Mouse (Mus musculus) stomach, embryonic 16.5 days (tissue): ENCODE measurements around the gene Necab2. TPM values are rescaled to one million over a fixed set of nuclear protein-coding genes. Genes with fewer than 3 reads are reported as not detected.

Experiments used
- ATAC-seq: fragments of 200-750 bp; cut with Nextera tagmentation; 2 replicates; pipeline ENCODE4 v1.8.0; 2017; ENCODE audit warnings: moderate number of reproducible peaks, moderate TSS enrichment; ENCODE audit not compliant: insufficient read depth, low FRiP score
- H3K27ac ChIP-seq: fragments of 300-500 bp; sonication (generic); 2 replicates; pipeline ENCODE4 v1.5.1; 2014; ENCODE audit warnings: low read length
- H3K27me3 ChIP-seq: fragments of 300-500 bp; sonication (generic); 2 replicates; pipeline ENCODE4 v1.6.1; 2014; ENCODE audit warnings: low read length, control low read depth, mixed read lengths; ENCODE audit not compliant: control insufficient read depth, insufficient read depth
- H3K36me3 ChIP-seq: fragments of 300-500 bp; sonication (generic); 2 replicates; pipeline ENCODE4 v1.6.1; 2014; ENCODE audit warnings: low read length; ENCODE audit not compliant: control insufficient read depth, insufficient read depth
- H3K4me1 ChIP-seq: fragments of 300-500 bp; sonication (generic); 2 replicates; pipeline ENCODE4 v1.6.1; 2014; ENCODE audit warnings: low read length, control low read depth, mixed read lengths; ENCODE audit not compliant: control insufficient read depth, insufficient read depth
- H3K4me2 ChIP-seq: fragments of 300-500 bp; sonication (generic); 2 replicates; pipeline ENCODE4 v1.6.1; 2014; ENCODE audit warnings: low read depth, low read length, mixed read lengths
- H3K4me3 ChIP-seq: fragments of 300-500 bp; sonication (generic); replicated peaks from 2 replicates; pipeline ENCODE4 v1.5.1; 2014; ENCODE audit warnings: mild to moderate bottlenecking, low read length
- H3K9ac ChIP-seq: fragments of 300-500 bp; sonication (generic); 2 replicates; pipeline ENCODE4 v1.6.1; 2014; ENCODE audit warnings: low read length
- H3K9me3 ChIP-seq: fragments of 300-500 bp; sonication (generic); replicated peaks from 2 replicates; pipeline ENCODE4 v1.6.1; 2016; ENCODE audit warnings: low read length, control low read depth; ENCODE audit not compliant: control insufficient read depth
- WGBS: fragments of 180-500 bp; shearing (Covaris S2); extraction: QIAGEN DNeasy Blood & Tissue Kit; methylation state at CpG from one replicate; pipeline ENCODE4 v1.1.7; 2014; 5-methylcytosine and 5-hydroxymethylcytosine counted together
- polyA plus RNA-seq: library from polyadenylated mRNA; unstranded; fragments of >200 nt; fragmentation: Nextera tagmentation; extraction: Ambion mirVana; gene quantifications from 2 replicates; pipeline ENCODE4 v1.2.1, GENCODE M21; 2015

The Necab2 gene
- polyA plus RNA-seq, 1 experiment from 2014 or later: 1.5 TPM

- H3K27ac ChIP-seq: no peak overlapping the region
- H3K36me3 ChIP-seq: peaks cover 22% of the 10 kb centered on the region
- 83% methylated on average over 9 of the region's 9 CpGs for WGBS
These were observed 64.0 kb downstream of the Necab2 start for GRCm38 (mm10) chr8:119510471-119510870.

GRCm38 (mm10) chr8:119511722-119512121 lies 65.2 kb downstream of the Necab2 start:
- Histone ChIP-seq H3K27me3 (no peaks in the 10 kb centered on the region), H3K36me3 (peaks cover 18% of the 10 kb centered on the region), H3K9ac (no peak overlapping the region), H3K27ac (no peak overlapping the region), H3K4me3 (no peak overlapping the region), H3K4me2 (no peak overlapping the region), H3K4me1 (no peaks in the 10 kb centered on the region), H3K9me3 (no peaks in the 10 kb centered on the region)
- no peak for ATAC-seq
- 94% methylated on average over 7 of the region's 7 CpGs for WGBS

More at GRCm38 (mm10) chr8:119510471-119510870, 64.0 kb downstream of the Necab2 start:
- Histone ChIP-seq H3K9ac (no peak overlapping the region), H3K4me1 (no peaks in the 10 kb centered on the region), H3K4me3 (no peak overlapping the region), H3K4me2 (no peak overlapping the region), H3K27me3 (no peaks in the 10 kb centered on the region), H3K9me3 (no peaks in the 10 kb centered on the region)
- no peak for ATAC-seq

- Histone ChIP-seq H3K27me3 (no peaks in the 10 kb centered on the region), H3K4me2 (no peak overlapping the region), H3K4me1 (no peaks in the 10 kb centered on the region), H3K36me3 (peaks cover 21% of the 10 kb centered on the region), H3K27ac (no peak overlapping the region), H3K9ac (no peak overlapping the region), H3K4me3 (no peak overlapping the region), H3K9me3 (no peaks in the 10 kb centered on the region)
- ATAC-seq: no peak
- 84% methylated on average over 4 of the region's 4 CpGs for WGBS
These were observed 66.9 kb downstream of the Necab2 start for GRCm38 (mm10) chr8:119513405-119513804.

GRCm38 (mm10) chr8:119514940-119515339 lies 68.4 kb downstream of the Necab2 start:
- no peak for ATAC-seq
- WGBS: 89% methylated on average over 3 of the region's 3 CpGs
- no peak overlapping the region for H3K27ac ChIP-seq
- H3K9ac ChIP-seq: no peak overlapping the region
- H3K27me3 ChIP-seq: no peaks in the 10 kb centered on the region
- no peak overlapping the region for H3K4me3 ChIP-seq
- H3K36me3 ChIP-seq: peaks cover 19% of the 10 kb centered on the region
- no peaks in the 10 kb centered on the region for H3K4me1 ChIP-seq
- H3K4me2 ChIP-seq: no peak overlapping the region
- no peaks in the 10 kb centered on the region for H3K9me3 ChIP-seq

- Histone ChIP-seq H3K4me2 (no peak overlapping the region), H3K36me3 (peaks cover 22% of the 10 kb centered on the region)
- 78% methylated on average over 3 of the region's 3 CpGs for WGBS
These were observed 69.2 kb downstream of the Necab2 start for GRCm38 (mm10) chr8:119515767-119516166.

GRCm38 (mm10) chr8:119516674-119517073 lies 70.2 kb downstream of the Necab2 start:
- Histone ChIP-seq H3K9ac (no peak overlapping the region), H3K4me3 (no peak overlapping the region), H3K36me3 (peaks cover 22% of the 10 kb centered on the region), H3K27ac (no peak overlapping the region), H3K27me3 (no peaks in the 10 kb centered on the region), H3K4me2 (no peak overlapping the region), H3K4me1 (no peaks in the 10 kb centered on the region), H3K9me3 (no peaks in the 10 kb centered on the region)
- no peak for ATAC-seq
- WGBS: 63% methylated on average over 5 of the region's 5 CpGs

More at GRCm38 (mm10) chr8:119515767-119516166, 69.2 kb downstream of the Necab2 start:
- Histone ChIP-seq H3K9me3 (no peaks in the 10 kb centered on the region), H3K27ac (no peak overlapping the region), H3K27me3 (no peaks in the 10 kb centered on the region), H3K4me1 (no peaks in the 10 kb centered on the region), H3K4me3 (no peak overlapping the region), H3K9ac (no peak overlapping the region)
- no peak for ATAC-seq

- H3K9me3 ChIP-seq: no peaks in the 10 kb centered on the region
- H3K27me3 ChIP-seq: no peaks in the 10 kb centered on the region
- H3K4me3 ChIP-seq: no peak overlapping the region
- no peak for ATAC-seq
- no peaks in the 10 kb centered on the region for H3K4me1 ChIP-seq
- H3K4me2 ChIP-seq: no peak overlapping the region
- H3K36me3 ChIP-seq: peaks cover 23% of the 10 kb centered on the region
- WGBS: 72% methylated on average over 7 of the region's 7 CpGs
- H3K27ac ChIP-seq: no peak overlapping the region
- H3K9ac ChIP-seq: no peak overlapping the region
These were observed 73.6 kb downstream of the Necab2 start for GRCm38 (mm10) chr8:119520102-119520501.

Other genes starting within 250 kb of the Necab2 start
- 292 and 307 TPM in 2 replicates for gene Hsbp1, start 102.2 kb upstream of the Necab2 start, polyA plus RNA-seq
- gene Mlycd, start 51.8 kb upstream of the Necab2 start, polyA plus RNA-seq: 12.5 and 13.5 TPM in 2 replicates
- 10.2 and 11.0 TPM in 2 replicates for gene Osgin1, start 12.6 kb upstream of the Necab2 start, polyA plus RNA-seq
- gene Slc38a8, start 55.0 kb downstream of the Necab2 start, polyA plus RNA-seq: not detected in 2 replicates
- 108 and 115 TPM in 2 replicates for gene Mbtps1, start 112.0 kb downstream of the Necab2 start, polyA plus RNA-seq
- gene Hsdl1, start 128.5 kb downstream of the Necab2 start, polyA plus RNA-seq: 31.0 and 39.2 TPM in 2 replicates
- gene Dnaaf1, start 128.5 kb downstream of the Necab2 start, polyA plus RNA-seq: 0.30 and 0.66 TPM in 2 replicates
- 11.0 and 11.3 TPM in 2 replicates for gene Taf1c, start 158.5 kb downstream of the Necab2 start, polyA plus RNA-seq
- gene Adad2, start 166.0 kb downstream of the Necab2 start, polyA plus RNA-seq: 0.06 TPM in 1 of 2 replicates, not detected in the other
- 0.10 and 0.18 TPM in 2 replicates for gene Kcng4, start 189.0 kb downstream of the Necab2 start, polyA plus RNA-seq
- 33.9 and 38.6 TPM in 2 replicates for gene Wfdc1, start 219.6 kb downstream of the Necab2 start, polyA plus RNA-seq